Mouse (Mus musculus): Measurements from ENCODE around the gene Arnt. TPM values are rescaled to one million over a fixed set of nuclear protein-coding genes. Genes with fewer than 3 reads are reported as not detected.
"Not testable (repeated sequence)": the region's sequence is repeated elsewhere in the genome, so short reads cannot be mapped to it uniquely, and the experiment has no call there.

The Arnt gene
- polyA plus RNA-seq, 1 experiment from 2014 or later, result 19.7 TPM

DNA sequence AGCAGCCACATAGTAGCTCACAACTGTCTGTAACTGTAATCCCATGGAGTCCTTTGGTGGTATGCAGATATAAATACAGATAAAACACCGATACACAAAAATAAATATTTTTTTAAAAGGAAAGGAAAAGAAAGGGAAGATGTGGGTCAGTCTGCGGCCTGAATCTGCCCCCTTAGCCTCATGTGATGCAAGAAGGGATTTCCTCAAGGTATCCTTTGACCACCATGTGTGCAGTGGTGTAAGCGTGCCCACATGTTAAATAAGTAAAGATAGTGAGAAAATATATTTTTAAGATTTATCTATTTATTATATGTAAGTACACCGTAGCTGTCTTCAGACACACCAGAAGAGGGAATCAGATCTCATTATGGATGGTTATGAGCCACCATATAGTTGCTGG lies 105.6 kb downstream of the Arnt start:
- Histone ChIP-seq H3K4me2 (no peak overlapping the region), H3K27me3 (replicated peaks) (no peaks in the 10 kb centered on the region), H3K27ac (no peak overlapping the region), H3K4me3 (no peak overlapping the region), H3K4me1 (no peaks in the 10 kb centered on the region), H3K9me3 (no peaks in the 10 kb centered on the region), H3K9ac (no peak overlapping the region), H3K36me3 (replicated peaks) (no peaks in the 10 kb centered on the region)
- WGBS, result 95% methylated on average over 4 of the region's 4 CpGs
- ATAC-seq (replicated peaks), result no peak

DNA sequence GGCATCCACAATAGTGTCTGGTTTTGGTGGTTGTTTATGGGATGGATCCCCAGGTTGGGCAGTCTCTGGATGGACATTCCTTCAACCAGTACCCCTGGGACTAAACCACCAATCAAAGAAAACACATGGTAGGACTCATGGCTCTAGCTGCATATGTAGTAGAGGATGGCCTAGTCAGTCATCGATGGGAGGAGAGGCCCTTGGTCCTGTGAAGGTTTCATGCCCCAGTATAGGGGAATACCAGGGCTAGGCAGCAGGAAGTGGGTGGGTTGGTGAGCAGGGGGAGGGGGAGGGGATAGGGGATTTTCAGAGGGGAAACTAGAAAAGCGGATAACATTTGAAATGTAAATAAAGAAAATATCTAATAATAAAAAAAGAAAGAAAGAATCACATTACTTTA lies 107.0 kb downstream of the Arnt start:
- H3K27me3 ChIP-seq (replicated peaks); H3K27ac ChIP-seq; H3K9ac ChIP-seq; H3K36me3 ChIP-seq (replicated peaks); ATAC-seq (replicated peaks); H3K4me3 ChIP-seq; H3K4me2 ChIP-seq; H3K4me1 ChIP-seq; H3K9me3 ChIP-seq: not testable (repeated sequence)
- WGBS, result 86% methylated on average over 2 of the region's 2 CpGs

DNA sequence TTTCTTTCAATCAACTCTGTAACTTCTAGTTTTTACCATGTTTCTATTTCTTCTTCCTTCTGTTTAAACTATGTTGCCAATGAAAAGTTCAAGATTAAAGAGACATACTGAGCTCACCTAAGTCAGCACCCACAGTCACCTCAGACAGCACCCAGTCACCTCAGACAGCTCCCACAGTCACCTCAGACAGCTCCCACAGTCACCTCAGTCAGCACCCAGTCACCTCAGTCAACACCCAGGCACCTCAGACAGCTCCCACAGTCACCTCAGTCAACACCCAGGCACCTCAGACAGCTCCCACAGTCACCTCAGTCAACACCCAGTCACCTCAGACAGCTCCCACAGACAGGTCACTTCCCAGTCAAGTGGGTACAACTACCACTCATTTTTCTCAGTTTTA lies 108.0 kb downstream of the Arnt start:
- Histone ChIP-seq H3K9me3 (no peaks in the 10 kb centered on the region), H3K36me3 (replicated peaks) (no peaks in the 10 kb centered on the region), H3K27ac (no peak overlapping the region), H3K4me2 (no peak overlapping the region), H3K4me1 (no peaks in the 10 kb centered on the region), H3K27me3 (replicated peaks) (no peaks in the 10 kb centered on the region), H3K9ac (no peak overlapping the region), H3K4me3 (no peak overlapping the region)
- ATAC-seq (replicated peaks), result no peak

DNA sequence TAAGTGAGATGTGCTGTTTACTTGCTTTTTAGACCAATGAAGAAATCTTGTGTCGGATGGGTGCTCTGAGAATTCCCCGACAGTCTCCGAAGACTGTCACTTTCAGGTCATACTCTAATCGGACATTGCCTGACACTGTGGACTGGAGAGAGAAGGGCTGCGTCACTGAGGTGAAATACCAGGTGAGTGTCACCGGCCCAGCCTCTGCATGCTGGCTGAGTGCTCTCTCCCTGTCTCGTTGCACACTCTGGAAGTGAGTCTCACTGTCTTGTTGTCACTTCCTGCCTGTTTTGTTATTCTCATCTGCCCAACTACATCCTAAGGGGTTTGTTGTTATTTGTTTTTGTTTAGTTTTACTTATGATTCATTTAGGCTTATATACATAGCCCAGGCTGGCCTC lies 108.8 kb downstream of the Arnt start:
- no peaks in the 10 kb centered on the region for H3K4me1 ChIP-seq
- no peak for ATAC-seq (replicated peaks)
- WGBS, result 75% methylated on average over 7 of the region's 7 CpGs
- no peaks in the 10 kb centered on the region for H3K27me3 ChIP-seq (replicated peaks)
- no peaks in the 10 kb centered on the region for H3K9me3 ChIP-seq
- H3K27ac ChIP-seq, result no peak overlapping the region
- H3K4me3 ChIP-seq, result no peak overlapping the region
- no peak overlapping the region for H3K4me2 ChIP-seq
- H3K9ac ChIP-seq, result no peak overlapping the region
- no peaks in the 10 kb centered on the region for H3K36me3 ChIP-seq (replicated peaks)

Other genes with a start within 250 kb of the Arnt start
- 3.4 and 3.7 TPM in 2 replicates for gene Gabpb2, start 216.5 kb upstream of the Arnt start, polyA plus RNA-seq (2015; fragmentation: Nextera tagmentation; extraction: Ambion mirVana)
- 49.3 and 58.5 TPM in 2 replicates for gene Cdc42se1, start 205.7 kb upstream of the Arnt start, polyA plus RNA-seq (2015; fragmentation: Nextera tagmentation; extraction: Ambion mirVana)
- gene Mllt11, start 202.2 kb upstream of the Arnt start, polyA plus RNA-seq (2015; fragmentation: Nextera tagmentation; extraction: Ambion mirVana), result 358 and 361 TPM in 2 replicates
- 0.11 and 0.19 TPM in 2 replicates for gene Gm128, start 192.8 kb upstream of the Arnt start, polyA plus RNA-seq (2015; fragmentation: Nextera tagmentation; extraction: Ambion mirVana)
- 0.22 and 0.33 TPM in 2 replicates for gene Bnipl, start 183.2 kb upstream of the Arnt start, polyA plus RNA-seq (2015; fragmentation: Nextera tagmentation; extraction: Ambion mirVana)
- 43.0 and 43.7 TPM in 2 replicates for gene Mindy1, start 153.0 kb upstream of the Arnt start, polyA plus RNA-seq (2015; fragmentation: Nextera tagmentation; extraction: Ambion mirVana)
- 67.9 and 76.9 TPM in 2 replicates for gene Prune1, start 152.3 kb upstream of the Arnt start, polyA plus RNA-seq (2015; fragmentation: Nextera tagmentation; extraction: Ambion mirVana)
- 0.33 and 0.56 TPM in 2 replicates for gene Anxa9, start 127.2 kb upstream of the Arnt start, polyA plus RNA-seq (2015; fragmentation: Nextera tagmentation; extraction: Ambion mirVana)
- gene Cers2, start 119.6 kb upstream of the Arnt start, polyA plus RNA-seq (2015; fragmentation: Nextera tagmentation; extraction: Ambion mirVana), result 97.6 and 97.8 TPM in 2 replicates
- gene Setdb1, start 77.2 kb upstream of the Arnt start, polyA plus RNA-seq (2015; fragmentation: Nextera tagmentation; extraction: Ambion mirVana), result 43.4 and 45.4 TPM in 2 replicates
- not detected in 2 replicates for gene 4930558C23Rik, start 31.5 kb upstream of the Arnt start, polyA plus RNA-seq (2015; fragmentation: Nextera tagmentation; extraction: Ambion mirVana)
- 6.5 and 8.0 TPM in 2 replicates for gene Ctsk, start 64.9 kb downstream of the Arnt start, polyA plus RNA-seq (2015; fragmentation: Nextera tagmentation; extraction: Ambion mirVana)
- gene Ctss, start 92.4 kb downstream of the Arnt start, polyA plus RNA-seq (2015; fragmentation: Nextera tagmentation; extraction: Ambion mirVana), result 11.1 and 12.9 TPM in 2 replicates
- not detected in 2 replicates for gene Hormad1, start 125.3 kb downstream of the Arnt start, polyA plus RNA-seq (2015; fragmentation: Nextera tagmentation; extraction: Ambion mirVana)
- 27.4 and 27.9 TPM in 2 replicates for gene Golph3l, start 154.5 kb downstream of the Arnt start, polyA plus RNA-seq (2015; fragmentation: Nextera tagmentation; extraction: Ambion mirVana)
- 123 and 133 TPM in 2 replicates for gene Ensa, start 190.6 kb downstream of the Arnt start, polyA plus RNA-seq (2015; fragmentation: Nextera tagmentation; extraction: Ambion mirVana)
- gene Mcl1, start 224.4 kb downstream of the Arnt start, polyA plus RNA-seq (2015; fragmentation: Nextera tagmentation; extraction: Ambion mirVana), result 47.8 and 47.9 TPM in 2 replicates